Comparison of ENCODE assay signal across 8 mouse cellular contexts in genomic region chr5:29735557-29736061, GRCm38 (mm10). TPM values are rescaled to one million over a fixed set of nuclear protein-coding genes. Genes with fewer than 3 reads are reported as not detected.
DNase-seq lines count a peak whose midpoint lies in the region; ATAC-seq and TF ChIP-seq lines count a peak whose summit lies in the region.

Gene Dnajb6 (plus strand): TSS chr5:29735688.
Gene Gm5129 (minus strand): TSS chr5:29735936.

- H3K9me3 ChIP-seq in E14TG2a.4 (ENCODE audit: low read length), result no peaks in the 10 kb centered on the region
- H3K9me3 ChIP-seq in forebrain, embryonic 13.5 days (replicated peaks), result no peaks in the 10 kb centered on the region
- H3K9me3 ChIP-seq in liver, postnatal 0 days (ENCODE audit: low read length), result no peaks in the 10 kb centered on the region
- H3K9me3 ChIP-seq in neural tube, embryonic 14.5 days (ENCODE audit: control insufficient read depth, low read length), result no peaks in the 10 kb centered on the region

- intact Hi-C loops in heart, postnatal 10 days (cut with DNase I), result loop anchor here (2.0 kb wide), 1 partner anchor 167 kb away; the partner anchor contains the start of gene Ube3c

- peaks cover 24% of the 10 kb centered on the region for H3K36me3 ChIP-seq in E14TG2a.4 (ENCODE audit: insufficient read depth, low read length)
- no peaks in the 10 kb centered on the region for H3K36me3 ChIP-seq in forebrain, embryonic 13.5 days (ENCODE audit: poor library complexity, severe bottlenecking)
- no peaks in the 10 kb centered on the region for H3K36me3 ChIP-seq in liver, postnatal 0 days (replicated peaks; ENCODE audit: insufficient read depth, low read length)
- no peaks in the 10 kb centered on the region for H3K36me3 ChIP-seq in neural tube, embryonic 14.5 days (ENCODE audit: control insufficient read depth, insufficient read depth, low read length)

- DNase-seq in c-Kit-positive CD71-positive TER-119-positive erythroid progenitor cells, embryonic 14.5 days (ENCODE audit: low spot score), result peak; percentile 90
- DNase-seq in heart, postnatal 10 days, result peak; percentile 98 to 99
- peak; percentile 80 for DNase-seq in large intestine, adult 2 months (ENCODE audit: low read depth, low spot score)
- peak; percentile 96 for DNase-seq in liver, postnatal 0 days
- DNase-seq in testis, postnatal 10 days (ENCODE audit: low spot score), result peak; percentile 97

- peaks cover 66% of the 10 kb centered on the region for H3K4me1 ChIP-seq in E14TG2a.4 (replicated peaks; ENCODE audit: low read depth, low read length)
- peaks cover 32% of the 10 kb centered on the region for H3K4me1 ChIP-seq in forebrain, embryonic 13.5 days
- peaks cover 27% of the 10 kb centered on the region for H3K4me1 ChIP-seq in liver, postnatal 0 days (ENCODE audit: insufficient read depth)
- peaks cover 16% of the 10 kb centered on the region; the same call in 1 of the 2 replicates for H3K4me1 ChIP-seq in neural tube, embryonic 14.5 days (ENCODE audit: control insufficient read depth, insufficient read depth, low read length)

- no peak for TF ChIP-seq CTCF in E14TG2a.4 (conservative IDR thresholded peaks at IDR 0.05; ENCODE audit: low read length)
- no peak for TF ChIP-seq CTCF in liver, postnatal 0 days (IDR thresholded peaks at IDR 0.05; ENCODE audit: low read depth)

- ATAC-seq in forebrain, embryonic 13.5 days, result peak; percentile 98
- peak; percentile 95 for ATAC-seq in liver, postnatal 0 days
- peak; percentile 99 for ATAC-seq in neural tube, embryonic 14.5 days (ENCODE audit: low read depth)

- no peaks in the 10 kb centered on the region for H3K27me3 ChIP-seq in E14TG2a.4 (ENCODE audit: insufficient read depth, low read length)
- no peaks in the 10 kb centered on the region for H3K27me3 ChIP-seq in forebrain, embryonic 13.5 days
- no peaks in the 10 kb centered on the region for H3K27me3 ChIP-seq in liver, postnatal 0 days (ENCODE audit: insufficient read depth, low read length)
- no peaks in the 10 kb centered on the region for H3K27me3 ChIP-seq in neural tube, embryonic 14.5 days (ENCODE audit: control insufficient read depth, insufficient read depth, low read length)

- peak within 1 kb of the TSS; percentile 97 for H3K4me3 ChIP-seq in E14TG2a.4 (replicated peaks; ENCODE audit: low read length)
- peak within 1 kb of the TSS; percentile 100 for H3K4me3 ChIP-seq in forebrain, embryonic 13.5 days
- H3K4me3 ChIP-seq in liver, postnatal 0 days (ENCODE audit: low read depth, low read length), result peak within 1 kb of the TSS; percentile 96
- peak within 1 kb of the TSS; percentile 89 for H3K4me3 ChIP-seq in neural tube, embryonic 14.5 days (ENCODE audit: low read depth, low read length)

- WGBS in forebrain, embryonic 13.5 days, result under 1% methylated on average over 46 of the region's 46 CpGs
- under 1% methylated on average over 46 of the region's 46 CpGs for WGBS in large intestine, adult 2 months
- under 1% methylated on average over 46 of the region's 46 CpGs for WGBS in liver, postnatal 0 days (ENCODE audit: insufficient replicate concordance)
- under 1% methylated on average over 46 of the region's 46 CpGs for WGBS in neural tube, embryonic 14.5 days

- peak within 1 kb of the TSS; percentile 86 for H3K4me2 ChIP-seq in forebrain, embryonic 13.5 days
- peak within 1 kb of the TSS; percentile 80 for H3K4me2 ChIP-seq in liver, postnatal 0 days (ENCODE audit: low read depth, low read length)
- peak within 1 kb of the TSS; percentile 92 for H3K4me2 ChIP-seq in neural tube, embryonic 14.5 days (ENCODE audit: low read depth, low read length)

- peak within 1 kb of the TSS; percentile 95 for H3K27ac ChIP-seq in forebrain, embryonic 13.5 days
- peak within 1 kb of the TSS; percentile 99 for H3K27ac ChIP-seq in liver, postnatal 0 days (ENCODE audit: low read depth)
- H3K27ac ChIP-seq in neural tube, embryonic 14.5 days (ENCODE audit: low read depth, low read length), result peak within 1 kb of the TSS; percentile 83

- H3K9ac ChIP-seq in forebrain, embryonic 13.5 days, result peak within 1 kb of the TSS; percentile 98
- H3K9ac ChIP-seq in liver, postnatal 0 days (replicated peaks), result peak within 1 kb of the TSS; percentile 96
- peak within 1 kb of the TSS; percentile 77 for H3K9ac ChIP-seq in neural tube, embryonic 14.5 days (replicated peaks; ENCODE audit: low read depth, low read length)

- TF ChIP-seq EP300 in liver, postnatal 0 days (IDR thresholded peaks at IDR 0.05; ENCODE audit: low read depth), result no peak

RNA-seq across cellular contexts. Expression of gene Dnajb6, which starts in this region (rescaled TPM):
- 278 and 293 TPM in 2 replicates for polyA plus RNA-seq in forebrain, embryonic 13.5 days (2015; fragmentation: Nextera tagmentation; extraction: Ambion mirVana)
- total RNA-seq in heart, postnatal 10 days (2021), result 10 to 100 TPM; 75.4 to 78.2 TPM
- polyA plus RNA-seq in large intestine, adult 2 months (2012; rRNA removed), result 19.7 and 34.3 TPM in 2 replicates
- polyA plus RNA-seq in liver, postnatal 0 days (2015; fragmentation: Nextera tagmentation; extraction: Ambion mirVana), result 83.0 and 87.4 TPM in 2 replicates
- 309 and 311 TPM in 2 replicates for polyA plus RNA-seq in neural tube, embryonic 14.5 days (2014; fragmentation: Nextera tagmentation; extraction: Ambion mirVana)

RNA-seq across cellular contexts. Expression of gene Gm5129, which starts in this region (rescaled TPM):
- not detected in 2 replicates for polyA plus RNA-seq in forebrain, embryonic 13.5 days (2015; fragmentation: Nextera tagmentation; extraction: Ambion mirVana)
- not detected for total RNA-seq in heart, postnatal 10 days (2021)
- not detected in 2 replicates for polyA plus RNA-seq in large intestine, adult 2 months (2012; rRNA removed)
- polyA plus RNA-seq in liver, postnatal 0 days (2015; fragmentation: Nextera tagmentation; extraction: Ambion mirVana), result not detected in 2 replicates
- polyA plus RNA-seq in neural tube, embryonic 14.5 days (2014; fragmentation: Nextera tagmentation; extraction: Ambion mirVana), result not detected in 2 replicates

Comparison
In these comparisons a context has a peak if more than half of its experiments do, and no peak if none do; other contexts are left out.
1. Peak in every context shown above with its lines: DNase-seq, ATAC-seq, H3K4me3 ChIP-seq and H3K27ac ChIP-seq.